Mouse (Mus musculus): ENCODE measurements at regions not wholly inside any gene's neighbourhood (a gene's known extent, or its start where the extent isn't known, plus 50 kb on each side); places are given as distances from the start of the nearest gene placed in this dataset.

- DNase-seq = peak; percentile 39 to 58
- intact Hi-C loops (cut with DNase I) = loop anchor here (5.0 kb wide), 1 partner anchor 309 kb away; no protein-coding TSS in a partner anchor
These were observed 311.9 kb downstream of the Epha4 start for GRCm38 (mm10) chr1:77202948-77203347.

- intact Hi-C loops (cut with DNase I) = no loop called here
These were observed 308.4 kb downstream of the Epha4 start for GRCm38 (mm10) chr1:77206535-77206934.

GRCm38 (mm10) chr1:77209395-77209794, 305.5 kb downstream of the Epha4 start:
- no peak for DNase-seq
- intact Hi-C loops (cut with DNase I) = no loop called here

More at GRCm38 (mm10) chr1:77206535-77206934, 308.4 kb downstream of the Epha4 start:
- no peak for DNase-seq

- DNase-seq = peak in 1 of 2 experiments; percentile 41
- intact Hi-C loops (cut with DNase I) = no loop called here
These were observed 301.3 kb downstream of the Epha4 start for GRCm38 (mm10) chr1:77213462-77214098.

GRCm38 (mm10) chr1:77219488-77220321, 295.2 kb downstream of the Epha4 start:
- intact Hi-C loops (cut with DNase I) = no loop called here
- DNase-seq = no peak

GRCm38 (mm10) chr1:77220322-77220590, 294.6 kb downstream of the Epha4 start:
- intact Hi-C loops (cut with DNase I) = no loop called here

GRCm38 (mm10) chr1:77220783-77221182, 294.1 kb downstream of the Epha4 start:
- intact Hi-C loops (cut with DNase I) = no loop called here
- no peak for DNase-seq

More at GRCm38 (mm10) chr1:77220322-77220590, 294.6 kb downstream of the Epha4 start:
- DNase-seq = no peak

- DNase-seq = no peak
- intact Hi-C loops (cut with DNase I) = no loop called here
These were observed 293.0 kb downstream of the Epha4 start for GRCm38 (mm10) chr1:77221900-77222299.

GRCm38 (mm10) chr1:77226546-77226945, 288.3 kb downstream of the Epha4 start:
- no peak for DNase-seq
- intact Hi-C loops (cut with DNase I) = no loop called here

GRCm38 (mm10) chr1:77226991-77227515, 287.8 kb downstream of the Epha4 start:
- DNase-seq = no peak
- intact Hi-C loops (cut with DNase I) = no loop called here

- intact Hi-C loops (cut with DNase I) = no loop called here
- DNase-seq = no peak
These were observed 287.1 kb downstream of the Epha4 start for GRCm38 (mm10) chr1:77227800-77228199.

GRCm38 (mm10) chr1:77229561-77229960, 285.3 kb downstream of the Epha4 start:
- no peak for DNase-seq
- intact Hi-C loops (cut with DNase I) = no loop called here

- intact Hi-C loops (cut with DNase I) = no loop called here
These were observed 281.9 kb downstream of the Epha4 start for GRCm38 (mm10) chr1:77233010-77233409.

GRCm38 (mm10) chr1:77244642-77245041, 270.2 kb downstream of the Epha4 start:
- intact Hi-C loops (cut with DNase I) = no loop called here
- no peak for DNase-seq

More at GRCm38 (mm10) chr1:77233010-77233409, 281.9 kb downstream of the Epha4 start:
- DNase-seq = peak; percentile 21 to 29

GRCm38 (mm10) chr1:77246047-77246446, 268.8 kb downstream of the Epha4 start:
- no peak for DNase-seq
- intact Hi-C loops (cut with DNase I) = no loop called here

- intact Hi-C loops (cut with DNase I) = no loop called here
- no peak for DNase-seq
These were observed 260.6 kb downstream of the Epha4 start for GRCm38 (mm10) chr1:77254276-77254675.

- DNase-seq = no peak
- intact Hi-C loops (cut with DNase I) = no loop called here
These were observed 258.6 kb downstream of the Epha4 start for GRCm38 (mm10) chr1:77256115-77256842.

GRCm38 (mm10) chr1:77258730-77259310, 256.1 kb downstream of the Epha4 start:
- intact Hi-C loops (cut with DNase I) = no loop called here
- no peak for DNase-seq

- intact Hi-C loops (cut with DNase I) = no loop called here
- DNase-seq = no peak
These were observed 255.1 kb downstream of the Epha4 start for GRCm38 (mm10) chr1:77259789-77260188.

GRCm38 (mm10) chr1:77261678-77262077, 253.2 kb downstream of the Epha4 start:
- intact Hi-C loops (cut with DNase I) = no loop called here
- DNase-seq = no peak

- intact Hi-C loops (cut with DNase I) = no loop called here
- DNase-seq = no peak
These were observed 249.2 kb downstream of the Epha4 start for GRCm38 (mm10) chr1:77265677-77266076.

All from heart, postnatal 14 days (tissue).